Mouse (Mus musculus) CH12.LX (cell line): ENCODE data around the gene Tmeff1.

Experiments
- CHD1 ChIP-seq: IDR thresholded peaks from 2 replicates; pipeline ENCODE4 v1.6.1; 2012; ENCODE audit warnings: low read depth, low read length, improper control_type of control experiment, inconsistent platforms
- CTCF ChIP-seq, 2 experiments: IDR thresholded peaks in 1 of 2; conservative IDR thresholded peaks in 1 of 2; 2 replicates each; pipeline ENCODE4 v1.5.1; 2011 to 2012; ENCODE audit warnings: low read depth in 2 of 2, low read length in 2 of 2, improper control_type of control experiment in 1 of 2, inconsistent platforms in 1 of 2, mild to moderate bottlenecking in 1 of 2, moderate library complexity in 1 of 2
- EP300 ChIP-seq: IDR thresholded peaks from 2 replicates; pipeline ENCODE4 v1.6.1; 2011; ENCODE audit warnings: low read length, improper control_type of control experiment
- IRF4 ChIP-seq: IDR thresholded peaks from 2 replicates; pipeline ENCODE4 v1.6.1; 2014; ENCODE audit warnings: low read depth, mild to moderate bottlenecking, inconsistent platforms, low read length, improper control_type of control experiment
- MAZ ChIP-seq: IDR thresholded peaks from 2 replicates; pipeline ENCODE4 v1.6.1; 2012; ENCODE audit warnings: low read depth, mild to moderate bottlenecking, inconsistent platforms, low read length, improper control_type of control experiment, moderate library complexity
- MXI1 ChIP-seq: IDR thresholded peaks from 2 replicates; pipeline ENCODE4 v1.6.1; 2011; ENCODE audit warnings: mild to moderate bottlenecking, low read depth, low read length, improper control_type of control experiment
- POLR2A ChIP-seq: IDR thresholded peaks from 2 replicates; pipeline ENCODE4 v1.6.1; 2011; ENCODE audit warnings: low read depth, mild to moderate bottlenecking, improper control_type of control experiment, low read length
- SIN3A ChIP-seq: IDR thresholded peaks from 2 replicates; pipeline ENCODE4 v1.6.1; 2012; ENCODE audit warnings: low read length, improper control_type of control experiment, inconsistent platforms
- SMC3 ChIP-seq: IDR thresholded peaks from 2 replicates; pipeline ENCODE4 v1.6.1; 2011; ENCODE audit warnings: low read depth, low read length, improper control_type of control experiment
- ZKSCAN1 ChIP-seq: IDR thresholded peaks from 2 replicates; pipeline ENCODE4 v1.6.1; 2012; ENCODE audit warnings: low read depth, inconsistent platforms, low read length, improper control_type of control experiment, borderline replicate concordance
- ZMIZ1 ChIP-seq: IDR thresholded peaks from 2 replicates; pipeline ENCODE4 v1.6.1; 2012; ENCODE audit warnings: low read depth, mild to moderate bottlenecking, inconsistent platforms, low read length, improper control_type of control experiment

- no peak for TF ChIP-seq EP300
- TF ChIP-seq POLR2A: no peak
- no peak for TF ChIP-seq CTCF (conservative IDR thresholded peaks at IDR 0.05 in 1 of 2, IDR thresholded peaks at IDR 0.05 in 1 of 2; ENCODE audit: low read depth in 2 of 2, low read length in 2 of 2)
- TF ChIP-seq CHD1: no peak
- TF ChIP-seq MAZ: no peak
- no peak for TF ChIP-seq IRF4
- no peak for TF ChIP-seq SIN3A
- TF ChIP-seq ZMIZ1: no peak
- no peak for TF ChIP-seq MXI1
- TF ChIP-seq SMC3: no peak
- TF ChIP-seq ZKSCAN1: no peak
These were observed 5.4 kb upstream of the Tmeff1 start for GRCm38 (mm10) chr4:48579475-48580110.
